Mouse (Mus musculus) embryonic fibroblast, embryonic 13.5 days (primary cell): Measurements from ENCODE around the gene Msh6. TPM values are rescaled to one million over a fixed set of nuclear protein-coding genes. Genes with fewer than 3 reads are reported as not detected.
A peak's percentile ranks its signal among the peaks of the same experiment; 100 is the strongest.
"Not testable (repeated sequence)": the region's sequence is repeated elsewhere in the genome, so short reads cannot be mapped to it uniquely, and the experiment has no call there.

Source experiments
- H3K27ac ChIP-seq: 2 replicates; pipeline ENCODE4 v1.5.1; 2012; ENCODE audit warnings: low read length, control low read depth, inconsistent platforms; ENCODE audit not compliant: insufficient read depth
- H3K4me1 ChIP-seq: 2 replicates; pipeline ENCODE4 v1.6.1; 2011; ENCODE audit warnings: low read length; ENCODE audit not compliant: control insufficient read depth, insufficient read depth
- H3K4me3 ChIP-seq: 2 replicates; pipeline ENCODE4 v1.5.1; 2011; ENCODE audit warnings: mild to moderate bottlenecking, control low read depth, low read length; ENCODE audit not compliant: insufficient read depth
- CTCF ChIP-seq: IDR thresholded peaks from 2 replicates; pipeline ENCODE4 v1.5.1; 2011; ENCODE audit warnings: mild to moderate bottlenecking, control low read depth, low read length, moderate library complexity, borderline replicate concordance; ENCODE audit not compliant: insufficient read depth
- POLR2A ChIP-seq: IDR thresholded peaks from 2 replicates; pipeline ENCODE4 v1.6.1; 2011; ENCODE audit warnings: low read depth, mild to moderate bottlenecking, control low read depth, low read length, moderate library complexity
- polyA plus RNA-seq: library from polyadenylated mRNA; stranded (reverse); fragments of >200 nt; gene quantifications from 2 replicates; pipeline ENCODE4 v1.2.4, GENCODE M21; 2011; ENCODE audit warnings: low read depth; ENCODE audit not compliant: missing spikeins, insufficient read length

Gene Msh6
- polyA plus RNA-seq, 1 experiment: 36.7 TPM

- Histone ChIP-seq H3K27ac (no peak overlapping the region), H3K4me1 (no peaks in the 10 kb centered on the region), H3K4me3 (no peak overlapping the region)
- TF ChIP-seq POLR2A: no peak
- TF ChIP-seq CTCF: no peak
Measured at GRCm38 (mm10) chr17:87963081-87964075, 11.5 kb upstream of the Msh6 start.

- H3K27ac ChIP-seq, H3K4me1 ChIP-seq, H3K4me3 ChIP-seq: not testable (repeated sequence)
Measured at GRCm38 (mm10) chr17:87968483-87968926, 6.4 kb upstream of the Msh6 start.

GRCm38 (mm10) chr17:87971696-87972591 is 2.9 kb upstream of the Msh6 start:
- H3K4me1 ChIP-seq, H3K4me3 ChIP-seq, H3K27ac ChIP-seq: not testable (repeated sequence)

GRCm38 (mm10) chr17:87972856-87973255 is 2.0 kb upstream of the Msh6 start:
- no peak overlapping the region for H3K4me3 ChIP-seq
- H3K4me1 ChIP-seq: no peaks in the 10 kb centered on the region; the same call in 1 of the 2 replicates
- no peak overlapping the region for H3K27ac ChIP-seq
- TF ChIP-seq POLR2A: no peak
- no peak for TF ChIP-seq CTCF

- H3K4me3 ChIP-seq: no peak overlapping the region
- no peak for TF ChIP-seq POLR2A
- TF ChIP-seq CTCF: no peak
- no peaks in the 10 kb centered on the region; the same call in 1 of the 2 replicates for H3K4me1 ChIP-seq
- no peak overlapping the region for H3K27ac ChIP-seq
Measured at GRCm38 (mm10) chr17:87973261-87974167, 1.3 kb upstream of the Msh6 start.

GRCm38 (mm10) chr17:87975229-87975853 is 479 bp downstream of the Msh6 start:
- Histone ChIP-seq H3K4me3 (peak overlapping the region; percentile 81), H3K4me1 (no peaks in the 10 kb centered on the region; the same call in 1 of the 2 replicates), H3K27ac (peak overlapping the region; percentile 60)
- TF ChIP-seq POLR2A: no peak
- no peak for TF ChIP-seq CTCF

GRCm38 (mm10) chr17:87976154-87976806 is 1.4 kb downstream of the Msh6 start:
- TF ChIP-seq POLR2A: no peak
- TF ChIP-seq CTCF: no peak
- peak overlapping the region; percentile 81 for H3K4me3 ChIP-seq
- H3K4me1 ChIP-seq: no peaks in the 10 kb centered on the region; the same call in 1 of the 2 replicates
- H3K27ac ChIP-seq: no peak overlapping the region

GRCm38 (mm10) chr17:87976927-87977326 is 2.1 kb downstream of the Msh6 start:
- H3K4me1 ChIP-seq, H3K27ac ChIP-seq, H3K4me3 ChIP-seq: not testable (repeated sequence)

- not testable (repeated sequence) for H3K4me3 ChIP-seq, H3K4me1 ChIP-seq, H3K27ac ChIP-seq
Measured at GRCm38 (mm10) chr17:87979696-87980095, 4.8 kb downstream of the Msh6 start.
